Mouse (Mus musculus) liver, embryonic 15.5 days (tissue): ENCODE measurements around the gene Pik3r1. TPM values are rescaled to one million over a fixed set of nuclear protein-coding genes. Genes with fewer than 3 reads are reported as not detected.

Experiments used
- ATAC-seq: fragments of 200-750 bp; cut with Nextera tagmentation; 2 replicates; pipeline ENCODE4 v1.8.0; 2017; ENCODE audit warnings: moderate number of reproducible peaks, mild to moderate bottlenecking, moderate library complexity; ENCODE audit not compliant: insufficient read depth
- H3K27ac ChIP-seq: fragments of 300-500 bp; sonication (generic); replicated peaks from 2 replicates; pipeline ENCODE4 v1.5.1; 2015; ENCODE audit warnings: mild to moderate bottlenecking, inconsistent platforms
- H3K27me3 ChIP-seq: fragments of 300-500 bp; sonication (generic); 2 replicates; pipeline ENCODE4 v1.6.1; 2015; ENCODE audit warnings: mild to moderate bottlenecking, inconsistent platforms
- H3K36me3 ChIP-seq: fragments of 300-500 bp; sonication (generic); replicated peaks from 2 replicates; pipeline ENCODE4 v1.6.1; 2015; ENCODE audit warnings: moderate library complexity, mild to moderate bottlenecking, inconsistent platforms
- H3K4me1 ChIP-seq: fragments of 300-500 bp; sonication (generic); replicated peaks from 2 replicates; pipeline ENCODE4 v1.6.1; 2015; ENCODE audit warnings: inconsistent platforms
- H3K4me2 ChIP-seq: fragments of 300-500 bp; sonication (generic); 2 replicates; pipeline ENCODE4 v1.6.1; 2015; ENCODE audit warnings: moderate library complexity, mild to moderate bottlenecking, inconsistent platforms
- H3K4me3 ChIP-seq: fragments of 300-500 bp; sonication (generic); replicated peaks from 2 replicates; pipeline ENCODE4 v1.5.1; 2015; ENCODE audit warnings: mild to moderate bottlenecking, inconsistent platforms
- H3K9ac ChIP-seq: fragments of 300-500 bp; sonication (generic); 2 replicates; pipeline ENCODE4 v1.6.1; 2015; ENCODE audit warnings: moderate library complexity, mild to moderate bottlenecking, inconsistent platforms
- H3K9me3 ChIP-seq: fragments of 300-500 bp; sonication (generic); replicated peaks from 2 replicates; pipeline ENCODE4 v1.6.1; 2016; ENCODE audit warnings: inconsistent platforms
- WGBS: fragments of 180-500 bp; shearing (Covaris S2); methylation state at CpG from one replicate; pipeline ENCODE4 v1.1.7; 2015; ENCODE audit warnings: mixed read lengths; ENCODE audit not compliant: insufficient replicate concordance; 5-methylcytosine and 5-hydroxymethylcytosine counted together
- polyA plus RNA-seq: library from polyadenylated mRNA; unstranded; fragments of >200 nt; fragmentation: Nextera tagmentation; extraction: Ambion mirVana; gene quantifications from 2 replicates; pipeline ENCODE4 v1.2.1, GENCODE M21; 2015

Pik3r1 gene
- polyA plus RNA-seq, 1 experiment from 2014 or later = 22.6 TPM

- H3K4me1 ChIP-seq = peaks cover 7% of the 10 kb centered on the region
- peaks cover 46% of the 10 kb centered on the region for H3K27me3 ChIP-seq
- H3K9me3 ChIP-seq = no peaks in the 10 kb centered on the region
- no peaks in the 10 kb centered on the region for H3K36me3 ChIP-seq
- H3K4me2 ChIP-seq = no peak overlapping the region
- H3K27ac ChIP-seq = no peak overlapping the region
- 57% methylated on average over 2 of the region's 2 CpGs for WGBS
- H3K9ac ChIP-seq = no peak overlapping the region
- ATAC-seq = no peak
- H3K4me3 ChIP-seq = no peak overlapping the region
Measured at GRCm38 (mm10) chr13:101799318-101799717, 31.3 kb upstream of the Pik3r1 start.

GRCm38 (mm10) chr13:101798522-101798921, 30.5 kb upstream of the Pik3r1 start:
- H3K4me1 ChIP-seq = peaks cover 7% of the 10 kb centered on the region
- WGBS = 28% methylated on average over 4 of the region's 4 CpGs

GRCm38 (mm10) chr13:101796983-101797382, 29.0 kb upstream of the Pik3r1 start:
- 19% methylated on average over 6 of the region's 6 CpGs for WGBS
- H3K27ac ChIP-seq = no peak overlapping the region
- H3K4me1 ChIP-seq = peaks cover 7% of the 10 kb centered on the region
- H3K9ac ChIP-seq = no peak overlapping the region
- H3K9me3 ChIP-seq = no peaks in the 10 kb centered on the region
- no peak overlapping the region for H3K4me2 ChIP-seq
- ATAC-seq = no peak
- H3K27me3 ChIP-seq = peaks cover 27% of the 10 kb centered on the region
- no peaks in the 10 kb centered on the region for H3K36me3 ChIP-seq
- no peak overlapping the region for H3K4me3 ChIP-seq

More at GRCm38 (mm10) chr13:101798522-101798921, 30.5 kb upstream of the Pik3r1 start:
- no peaks in the 10 kb centered on the region for H3K36me3 ChIP-seq
- no peak overlapping the region for H3K4me2 ChIP-seq
- H3K9me3 ChIP-seq = no peaks in the 10 kb centered on the region
- H3K27me3 ChIP-seq = peaks cover 38% of the 10 kb centered on the region
- H3K27ac ChIP-seq = no peak overlapping the region
- no peak overlapping the region for H3K4me3 ChIP-seq
- no peak for ATAC-seq
- H3K9ac ChIP-seq = no peak overlapping the region

GRCm38 (mm10) chr13:101785705-101786104, 17.7 kb upstream of the Pik3r1 start:
- Histone ChIP-seq H3K9ac (no peak overlapping the region), H3K4me3 (no peak overlapping the region), H3K9me3 (no peaks in the 10 kb centered on the region), H3K36me3 (no peaks in the 10 kb centered on the region), H3K27ac (no peak overlapping the region), H3K4me2 (no peak overlapping the region), H3K4me1 (no peaks in the 10 kb centered on the region), H3K27me3 (no peaks in the 10 kb centered on the region)
- no peak for ATAC-seq
- WGBS = 60% methylated on average over 4 of the region's 4 CpGs

- Histone ChIP-seq H3K4me1 (no peaks in the 10 kb centered on the region), H3K27me3 (no peaks in the 10 kb centered on the region), H3K9ac (no peak overlapping the region), H3K36me3 (no peaks in the 10 kb centered on the region), H3K4me3 (no peak overlapping the region), H3K9me3 (no peaks in the 10 kb centered on the region), H3K27ac (no peak overlapping the region), H3K4me2 (no peak overlapping the region)
- 75% methylated on average over 13 of the region's 13 CpGs for WGBS
- no peak for ATAC-seq
Measured at GRCm38 (mm10) chr13:101784651-101785289, 16.8 kb upstream of the Pik3r1 start.

GRCm38 (mm10) chr13:101779011-101779410, 11.0 kb upstream of the Pik3r1 start:
- Histone ChIP-seq H3K9me3 (no peaks in the 10 kb centered on the region), H3K4me3 (no peak overlapping the region), H3K9ac (no peak overlapping the region), H3K27me3 (no peaks in the 10 kb centered on the region), H3K4me2 (no peak overlapping the region), H3K4me1 (no peaks in the 10 kb centered on the region), H3K27ac (no peak overlapping the region), H3K36me3 (no peaks in the 10 kb centered on the region)
- WGBS = 79% methylated on average over 4 of the region's 4 CpGs
- ATAC-seq = no peak

GRCm38 (mm10) chr13:101777851-101778250, 9.8 kb upstream of the Pik3r1 start:
- WGBS = 78% methylated on average over 3 of the region's 3 CpGs
- Histone ChIP-seq H3K27ac (no peak overlapping the region), H3K27me3 (no peaks in the 10 kb centered on the region)

GRCm38 (mm10) chr13:101771071-101771470, 3.1 kb upstream of the Pik3r1 start:
- H3K27ac ChIP-seq = peak overlapping the region; percentile 31; the same call in 1 of the 2 replicates
- H3K9me3 ChIP-seq = no peaks in the 10 kb centered on the region
- no peak overlapping the region for H3K4me3 ChIP-seq
- peak overlapping the region; percentile 46 for H3K4me2 ChIP-seq
- ATAC-seq = no peak
- H3K27me3 ChIP-seq = no peaks in the 10 kb centered on the region
- H3K4me1 ChIP-seq = peaks cover 48% of the 10 kb centered on the region
- no peaks in the 10 kb centered on the region for H3K36me3 ChIP-seq
- no peak overlapping the region for H3K9ac ChIP-seq

More at GRCm38 (mm10) chr13:101777851-101778250, 9.8 kb upstream of the Pik3r1 start:
- Histone ChIP-seq H3K9me3 (no peaks in the 10 kb centered on the region), H3K9ac (no peak overlapping the region), H3K4me2 (no peak overlapping the region), H3K36me3 (no peaks in the 10 kb centered on the region), H3K4me1 (no peaks in the 10 kb centered on the region), H3K4me3 (no peak overlapping the region)
- ATAC-seq = no peak

GRCm38 (mm10) chr13:101769955-101770354, 1.9 kb upstream of the Pik3r1 start:
- Histone ChIP-seq H3K4me3 (no peak overlapping the region), H3K9ac (no peak overlapping the region), H3K4me1 (peaks cover 59% of the 10 kb centered on the region), H3K27ac (no peak overlapping the region), H3K27me3 (no peaks in the 10 kb centered on the region), H3K4me2 (peak overlapping the region; percentile 5; the same call in 1 of the 2 replicates), H3K9me3 (no peaks in the 10 kb centered on the region), H3K36me3 (no peaks in the 10 kb centered on the region)
- ATAC-seq = no peak
- 65% methylated on average over 4 of the region's 4 CpGs for WGBS

- H3K27ac ChIP-seq = peak overlapping the region; percentile 92
- H3K4me3 ChIP-seq = peak overlapping the region; percentile 95
- no peaks in the 10 kb centered on the region for H3K36me3 ChIP-seq
- peak; percentile 16 for ATAC-seq
- peaks cover 68% of the 10 kb centered on the region for H3K4me1 ChIP-seq
- 2% methylated on average over 17 of the region's 17 CpGs for WGBS
- peak overlapping the region; percentile 99 for H3K4me2 ChIP-seq
- H3K27me3 ChIP-seq = no peaks in the 10 kb centered on the region
- H3K9ac ChIP-seq = peak overlapping the region; percentile 95
- no peaks in the 10 kb centered on the region for H3K9me3 ChIP-seq
Measured at GRCm38 (mm10) chr13:101768630-101768991, 594 bp upstream of the Pik3r1 start.

GRCm38 (mm10) chr13:101767013-101767808, 806 bp downstream of the Pik3r1 start:
- under 1% methylated on average over 60 of the region's 60 CpGs for WGBS
- ATAC-seq = peak; percentile 20

More at GRCm38 (mm10) chr13:101767013-101767808, 806 bp downstream of the Pik3r1 start:
- no peaks in the 10 kb centered on the region for H3K9me3 ChIP-seq
- H3K27me3 ChIP-seq = no peaks in the 10 kb centered on the region
- H3K36me3 ChIP-seq = no peaks in the 10 kb centered on the region
- peak overlapping the region; percentile 95 for H3K4me3 ChIP-seq
- H3K4me1 ChIP-seq = peaks cover 82% of the 10 kb centered on the region
- H3K4me2 ChIP-seq = peak overlapping the region; percentile 99
- H3K27ac ChIP-seq = peak overlapping the region; percentile 92
- H3K9ac ChIP-seq = peak overlapping the region; percentile 95
